Mouse (Mus musculus) MEL (cell line): ENCODE measurements around the gene Dlg2. TPM values are rescaled to one million over a fixed set of nuclear protein-coding genes. Genes with fewer than 3 reads are reported as not detected.

Experiments used
- DNase-seq: peaks from one replicate; pipeline ENCODE4 v3.0.0; 2011; ENCODE audit warnings: low read depth, low spot score
- H3K27ac ChIP-seq: 2 replicates; pipeline ENCODE4 v1.5.1; 2012; ENCODE audit warnings: low read depth, mild to moderate bottlenecking, control low read depth, low read length, moderate library complexity; ENCODE audit not compliant: control insufficient read depth
- H3K27me3 ChIP-seq, 2 experiments: fragments of 150-350 bp in 1 of 2; sonication (generic) in 1 of 2; 2 replicates each; pipeline ENCODE4 v1.6.1; 2012; ENCODE audit warnings: low read length in 2 of 2, mild to moderate bottlenecking in 2 of 2, improper control_type of control experiment in 1 of 2, moderate library complexity in 1 of 2; ENCODE audit not compliant: insufficient read depth in 2 of 2, control insufficient read depth in 1 of 2
- H3K36me3 ChIP-seq, 2 experiments: 2 replicates each; pipeline ENCODE4 v1.6.1; 2012 to 2014; ENCODE audit warnings: low read length in 2 of 2, improper control_type of control experiment in 1 of 2, inconsistent platforms in 1 of 2, mild to moderate bottlenecking in 1 of 2; ENCODE audit not compliant: insufficient read depth in 2 of 2, control insufficient read depth in 1 of 2
- H3K4me1 ChIP-seq, 2 experiments: fragments of 150-350 bp in 1 of 2; sonication (generic) in 1 of 2; 2 replicates each; pipeline ENCODE4 v1.6.1; 2012; ENCODE audit warnings: low read length in 2 of 2, improper control_type of control experiment in 1 of 2, mild to moderate bottlenecking in 1 of 2; ENCODE audit not compliant: insufficient read depth in 2 of 2, control insufficient read depth in 1 of 2
- H3K4me3 ChIP-seq, 2 experiments: fragments of 150-350 bp in 1 of 2; sonication (generic) in 1 of 2; 2 replicates each; pipeline ENCODE4 v1.5.1; 2012; ENCODE audit warnings: low read depth in 2 of 2, low read length in 2 of 2, mild to moderate bottlenecking in 2 of 2, moderate library complexity in 2 of 2, control low read depth in 1 of 2, improper control_type of control experiment in 1 of 2; ENCODE audit not compliant: control insufficient read depth in 1 of 2, insufficient read depth in 1 of 2
- H3K79me2 ChIP-seq: 2 replicates; pipeline ENCODE4 v1.6.1; 2012; ENCODE audit warnings: mild to moderate bottlenecking, low read length, moderate library complexity; ENCODE audit not compliant: control insufficient read depth, poor library complexity, insufficient read depth
- H3K9ac ChIP-seq: 2 replicates; pipeline ENCODE4 v1.6.1; 2012; ENCODE audit warnings: low read depth, mild to moderate bottlenecking, control low read depth, low read length, moderate library complexity; ENCODE audit not compliant: control insufficient read depth, poor library complexity, severe bottlenecking
- H3K9me3 ChIP-seq: fragments of 150-350 bp; sonication (generic); replicated peaks from 2 replicates; pipeline ENCODE4 v1.6.1; 2012; ENCODE audit warnings: mild to moderate bottlenecking, low read length, improper control_type of control experiment, moderate library complexity; ENCODE audit not compliant: insufficient read depth
- BHLHE40 ChIP-seq: IDR thresholded peaks from 2 replicates; pipeline ENCODE4 v1.6.1; 2012; ENCODE audit warnings: low read depth, mild to moderate bottlenecking, inconsistent platforms, low read length, improper control_type of control experiment, borderline replicate concordance
- CHD2 ChIP-seq: IDR thresholded peaks from 2 replicates; pipeline ENCODE4 v1.6.1; 2011; ENCODE audit warnings: low read length, improper control_type of control experiment
- E2F4 ChIP-seq: IDR thresholded peaks from 2 replicates; pipeline ENCODE4 v1.6.1; 2011; ENCODE audit warnings: low read depth, low read length, improper control_type of control experiment, borderline replicate concordance
- ELF1 ChIP-seq: IDR thresholded peaks from 2 replicates; pipeline ENCODE4 v1.6.1; 2014; ENCODE audit warnings: low read depth, mild to moderate bottlenecking, inconsistent platforms, low read length, improper control_type of control experiment, moderate library complexity
- EP300 ChIP-seq, 2 experiments: IDR thresholded peaks; 2 replicates each; pipeline ENCODE4 v1.6.1; 2011; ENCODE audit warnings: improper control_type of control experiment in 2 of 2, low read length in 2 of 2, low read depth in 1 of 2, mild to moderate bottlenecking in 1 of 2
- ETS1 ChIP-seq: IDR thresholded peaks from 2 replicates; pipeline ENCODE4 v1.6.1; 2012; ENCODE audit warnings: low read depth, mild to moderate bottlenecking, inconsistent platforms, low read length, improper control_type of control experiment, moderate library complexity
- GABPA ChIP-seq: IDR thresholded peaks from 2 replicates; pipeline ENCODE4 v1.6.1; 2012; ENCODE audit warnings: low read depth, mild to moderate bottlenecking, inconsistent platforms, low read length, improper control_type of control experiment, moderate library complexity
- GATA1 ChIP-seq: IDR thresholded peaks from 2 replicates; pipeline ENCODE4 v1.6.1; 2011; ENCODE audit warnings: low read depth, low read length, improper control_type of control experiment
- HCFC1 ChIP-seq: IDR thresholded peaks from 2 replicates; pipeline ENCODE4 v1.6.1; 2012; ENCODE audit warnings: low read depth, mild to moderate bottlenecking, inconsistent platforms, low read length, improper control_type of control experiment, moderate library complexity
- JUND ChIP-seq: IDR thresholded peaks from 2 replicates; pipeline ENCODE4 v1.6.1; 2011; ENCODE audit warnings: low read depth, mild to moderate bottlenecking, improper control_type of control experiment, low read length
- KAT2A ChIP-seq: conservative IDR thresholded peaks from 2 replicates; pipeline ENCODE4 v1.6.1; 2012; ENCODE audit warnings: low read depth, low read length, improper control_type of control experiment, inconsistent platforms
- MAFK ChIP-seq: IDR thresholded peaks from 2 replicates; pipeline ENCODE4 v1.6.1; 2011; ENCODE audit warnings: low read depth, mild to moderate bottlenecking, low read length, improper control_type of control experiment, borderline replicate concordance
- MAZ ChIP-seq: IDR thresholded peaks from 2 replicates; pipeline ENCODE4 v1.6.1; 2012; ENCODE audit warnings: low read depth, mild to moderate bottlenecking, inconsistent platforms, low read length, improper control_type of control experiment
- MXI1 ChIP-seq: IDR thresholded peaks from 2 replicates; pipeline ENCODE4 v1.6.1; 2011; ENCODE audit warnings: mild to moderate bottlenecking, low read depth, low read length, improper control_type of control experiment
- MYC ChIP-seq: IDR thresholded peaks from 2 replicates; pipeline ENCODE4 v1.6.1; 2011; ENCODE audit warnings: low read depth, mild to moderate bottlenecking, low read length, improper control_type of control experiment, moderate library complexity
- NELFE ChIP-seq: IDR thresholded peaks from 2 replicates; pipeline ENCODE4 v1.6.1; 2011; ENCODE audit warnings: low read depth, low read length, improper control_type of control experiment
- NRF1 ChIP-seq: IDR thresholded peaks from 2 replicates; pipeline ENCODE4 v1.6.1; 2014; ENCODE audit warnings: low read depth, mild to moderate bottlenecking, inconsistent platforms, low read length, improper control_type of control experiment, moderate library complexity; ENCODE audit not compliant: poor library complexity, insufficient read depth, severe bottlenecking
- POLR2A ChIP-seq, 2 experiments: IDR thresholded peaks; 2 replicates each; pipeline ENCODE4 v1.6.1; 2011 to 2012; ENCODE audit warnings: low read length in 2 of 2, mild to moderate bottlenecking in 2 of 2, control low read depth in 1 of 2, improper control_type of control experiment in 1 of 2, low read depth in 1 of 2, moderate library complexity in 1 of 2; ENCODE audit not compliant: control insufficient read depth in 1 of 2, insufficient read depth in 1 of 2, poor library complexity in 1 of 2
- POLR2AphosphoS5 ChIP-seq: IDR thresholded peaks from 2 replicates; pipeline ENCODE4 v1.6.1; 2012; ENCODE audit warnings: low read depth, borderline replicate concordance, mild to moderate bottlenecking, inconsistent platforms, low read length, moderate library complexity, mixed read lengths
- RAD21 ChIP-seq: IDR thresholded peaks from 2 replicates; pipeline ENCODE4 v1.6.1; 2011; ENCODE audit warnings: mild to moderate bottlenecking, low read depth, low read length, improper control_type of control experiment
- RCOR1 ChIP-seq: IDR thresholded peaks from 2 replicates; pipeline ENCODE4 v1.6.1; 2012; ENCODE audit warnings: low read depth, mild to moderate bottlenecking, inconsistent platforms, low read length, improper control_type of control experiment
- SIN3A ChIP-seq: IDR thresholded peaks from 2 replicates; pipeline ENCODE4 v1.6.1; 2012; ENCODE audit warnings: low read length, improper control_type of control experiment, inconsistent platforms
- SMC3 ChIP-seq: IDR thresholded peaks from 2 replicates; pipeline ENCODE4 v1.6.1; 2011; ENCODE audit warnings: low read depth, low read length, improper control_type of control experiment
- TBP ChIP-seq: IDR thresholded peaks from 2 replicates; pipeline ENCODE4 v1.8.0; 2011; ENCODE audit warnings: low read depth, low read length, improper control_type of control experiment
- TCF12 ChIP-seq: IDR thresholded peaks from 2 replicates; pipeline ENCODE4 v1.6.1; 2014; ENCODE audit warnings: low read depth, mild to moderate bottlenecking, inconsistent platforms, low read length, improper control_type of control experiment, moderate library complexity
- UBTF ChIP-seq: IDR thresholded peaks from 2 replicates; pipeline ENCODE4 v1.6.1; 2012; ENCODE audit warnings: low read depth, mild to moderate bottlenecking, inconsistent platforms, low read length, improper control_type of control experiment, moderate library complexity, borderline replicate concordance; ENCODE audit not compliant: insufficient read depth
- USF2 ChIP-seq, 2 experiments: IDR thresholded peaks; 2 replicates each; pipeline ENCODE4 v1.6.1; 2011 to 2012; ENCODE audit warnings: improper control_type of control experiment in 2 of 2, low read length in 2 of 2, borderline replicate concordance in 1 of 2, inconsistent platforms in 1 of 2, low read depth in 1 of 2, mild to moderate bottlenecking in 1 of 2; ENCODE audit not compliant: insufficient read depth in 1 of 2
- ZC3H11A ChIP-seq: IDR thresholded peaks from 2 replicates; pipeline ENCODE4 v1.6.1; 2012; ENCODE audit warnings: low read depth, mild to moderate bottlenecking, inconsistent platforms, low read length, improper control_type of control experiment
- ZNF384 ChIP-seq: IDR thresholded peaks from 2 replicates; pipeline ENCODE4 v1.6.1; 2012; ENCODE audit warnings: low read depth, mild to moderate bottlenecking, inconsistent platforms, low read length, improper control_type of control experiment
- polyA plus RNA-seq, 2 experiments: library from polyadenylated mRNA; stranded (reverse) in 1 of 2; unstranded in 1 of 2; fragments of >175 nt in 1 of 2; fragments of >200 nt in 1 of 2; gene quantifications; 2 replicates each; pipeline versions ENCODE4 v1.2.1 to v1.2.4; 2012; ENCODE audit warnings: low replicate concordance in 2 of 2, low read depth in 1 of 2; ENCODE audit not compliant: insufficient read length in 2 of 2, insufficient read depth in 1 of 2, missing spikeins in 1 of 2
- total RNA-seq: library from RNA; depleted of rRNA; stranded (reverse); fragments of 300-350 nt; gene quantifications from 2 replicates; pipeline ENCODE4 v1.2.3, GENCODE M21; 2012

Dlg2 gene
- total and polyA plus RNA-seq, 3 experiments: 0.04 TPM; not detected in 2

- Histone ChIP-seq H3K4me3 (no peak overlapping the region), H3K79me2 (no peaks in the 10 kb centered on the region), H3K27me3 (no peaks in the 10 kb centered on the region; a peak in 1 of 4 replicates), H3K4me1 (no peaks in the 10 kb centered on the region), H3K27ac (no peak overlapping the region), H3K9me3 (no peaks in the 10 kb centered on the region), H3K36me3 (no peaks in the 10 kb centered on the region), H3K9ac (no peak overlapping the region)
- no peak for TF ChIP-seq USF2 (IDR thresholded peaks at IDR 0.05; ENCODE audit: borderline replicate concordance in 1 of 2, insufficient read depth in 1 of 2, low read depth in 1 of 2, low read length in 2 of 2)
- TF ChIP-seq MYC: no peak
- no peak for TF ChIP-seq CHD2
- no peak for TF ChIP-seq MXI1
- no peak for TF ChIP-seq JUND
- TF ChIP-seq RAD21: no peak
- no peak for TF ChIP-seq TBP
- TF ChIP-seq RCOR1: no peak
- TF ChIP-seq ETS1: no peak
- TF ChIP-seq POLR2AphosphoS5: no peak
- TF ChIP-seq KAT2A: no peak
- no peak for TF ChIP-seq UBTF
- TF ChIP-seq BHLHE40: no peak
- no peak for TF ChIP-seq ZC3H11A
- TF ChIP-seq HCFC1: no peak
- TF ChIP-seq ELF1: no peak
- TF ChIP-seq MAFK: no peak
- DNase-seq: no peak
Measured at GRCm38 (mm10) chr7:90588318-90588717, 111.8 kb downstream of the Dlg2 start.

- Histone ChIP-seq H3K79me2 (no peaks in the 10 kb centered on the region), H3K27ac (no peak overlapping the region), H3K9me3 (no peaks in the 10 kb centered on the region), H3K36me3 (no peaks in the 10 kb centered on the region), H3K27me3 (no peaks in the 10 kb centered on the region), H3K4me3 (no peak overlapping the region), H3K9ac (no peak overlapping the region), H3K4me1 (no peaks in the 10 kb centered on the region)
- no peak for DNase-seq
- TF ChIP-seq MAZ (no peak), BHLHE40 (no peak), NRF1 (no peak), TBP (no peak), CHD2 (no peak), ZNF384 (no peak), E2F4 (no peak), GATA1 (no peak), TCF12 (no peak), GABPA (no peak), NELFE (no peak), SIN3A (no peak), SMC3 (no peak), POLR2A (IDR thresholded peaks at IDR 0.05; ENCODE audit: control insufficient read depth in 1 of 2, insufficient read depth in 1 of 2, low read depth in 1 of 2, low read length in 2 of 2, poor library complexity in 1 of 2) (no peak), EP300 (IDR thresholded peaks at IDR 0.05; ENCODE audit: low read depth in 1 of 2, low read length in 2 of 2) (no peak), JUND (no peak), ETS1 (no peak), KAT2A (no peak), UBTF (no peak)
- TF ChIP-seq, all 39 proteins: peak for 0
Measured at GRCm38 (mm10) chr7:90609764-90610163, 133.3 kb downstream of the Dlg2 start.
